Comparison of ENCODE assay signal across 10 mouse cellular contexts in genomic region chr8:105727397-105728124, GRCm38 (mm10). TPM values are rescaled to one million over a fixed set of nuclear protein-coding genes. Genes with fewer than 3 reads are reported as not detected.
A peak's percentile ranks its signal among the peaks of the same experiment; 100 is the strongest.
DNase-seq lines count a peak whose midpoint lies in the region; ATAC-seq lines count a peak whose summit lies in the region.
"Had no signal": no experiment of that assay in that cellular context is flagged by ENCODE, and none has a peak within 500 bp of the region (broad histone marks: within the 10 kb centered on the region; RNA-seq: fewer than 3 reads in every experiment).

No protein-coding gene starts in this region.

- no peak overlapping the region for H3K4me3 ChIP-seq in heart, embryonic 11.5 days (ENCODE audit: low read depth, low read length)
- no peak overlapping the region for H3K4me3 ChIP-seq in limb, embryonic 10.5 days
- no peak overlapping the region for H3K4me3 ChIP-seq in hindbrain, embryonic 11.5 days (ENCODE audit: low read depth, low read length)

- no peak overlapping the region; the same call in 1 of the 2 replicates for H3K9ac ChIP-seq in heart, embryonic 11.5 days (ENCODE audit: low read depth, low read length)
- no peak overlapping the region for H3K9ac ChIP-seq in hindbrain, embryonic 11.5 days (ENCODE audit: low read depth, low read length)

- no peaks in the 10 kb centered on the region; the same call in none of the 2 replicates for H3K36me3 ChIP-seq in heart, embryonic 11.5 days (ENCODE audit: control insufficient read depth, insufficient read depth, low read length)
- H3K36me3 ChIP-seq in limb, embryonic 10.5 days, result peaks cover 47% of the 10 kb centered on the region
- no peaks in the 10 kb centered on the region for H3K36me3 ChIP-seq in hindbrain, embryonic 11.5 days (ENCODE audit: control insufficient read depth, insufficient read depth, low read length)

- H3K9me3 ChIP-seq in heart, embryonic 11.5 days (replicated peaks; ENCODE audit: control insufficient read depth, low read length), result no peaks in the 10 kb centered on the region
- H3K9me3 ChIP-seq in limb, embryonic 10.5 days (replicated peaks), result no peaks in the 10 kb centered on the region
- no peaks in the 10 kb centered on the region for H3K9me3 ChIP-seq in hindbrain, embryonic 11.5 days (ENCODE audit: control insufficient read depth, low read length)

- H3K4me2 ChIP-seq in heart, embryonic 11.5 days, result no peak overlapping the region
- no peak overlapping the region for H3K4me2 ChIP-seq in hindbrain, embryonic 11.5 days (replicated peaks; ENCODE audit: low read depth, low read length)

- H3K27ac ChIP-seq in heart, embryonic 11.5 days (ENCODE audit: low read depth, low read length), result peak overlapping the region; percentile 48
- H3K27ac ChIP-seq in limb, embryonic 10.5 days, result 0 out of 2 replicates have a peak overlapping the region, but pooled peaks have one; percentile 14
- H3K27ac ChIP-seq in hindbrain, embryonic 11.5 days (ENCODE audit: low read depth, low read length), result no peak overlapping the region

- H3K4me1 ChIP-seq in heart, embryonic 11.5 days (ENCODE audit: control insufficient read depth, insufficient read depth, low read length), result no peaks in the 10 kb centered on the region
- no peaks in the 10 kb centered on the region for H3K4me1 ChIP-seq in limb, embryonic 10.5 days
- H3K4me1 ChIP-seq in hindbrain, embryonic 11.5 days (replicated peaks; ENCODE audit: control insufficient read depth, insufficient read depth, low read length), result no peaks in the 10 kb centered on the region

- ATAC-seq in heart, embryonic 11.5 days (replicated peaks; ENCODE audit: insufficient number of reproducible peaks, low FRiP score, low TSS enrichment), result peak; percentile 68
- no peak for ATAC-seq in cerebellum, adult (ENCODE audit: insufficient number of reproducible peaks, low FRiP score, low TSS enrichment)
- ATAC-seq in hindbrain, embryonic 11.5 days (ENCODE audit: low FRiP score), result no peak

- 73% methylated on average over 18 of the region's 18 CpGs for whole genome bisulfite sequencing in heart, embryonic 11.5 days (ENCODE audit: insufficient replicate concordance)
- 83% methylated on average over 18 of the region's 18 CpGs for WGBS in limb, embryonic 10.5 days
- 86% methylated on average over 18 of the region's 18 CpGs for WGBS in hindbrain, embryonic 11.5 days

- H3K27me3 ChIP-seq in heart, embryonic 11.5 days (ENCODE audit: control insufficient read depth, insufficient read depth, low read length), result no peaks in the 10 kb centered on the region
- no peaks in the 10 kb centered on the region for H3K27me3 ChIP-seq in limb, embryonic 10.5 days (ENCODE audit: low read depth, poor library complexity, severe bottlenecking)
- H3K27me3 ChIP-seq in hindbrain, embryonic 11.5 days (ENCODE audit: control insufficient read depth, insufficient read depth, low read length), result no peaks in the 10 kb centered on the region

- DNase-seq in thymus, postnatal 14 days, result peak; percentile 41
- DNase-seq in thymus, adult 18-20 months, result no peak
- DNase-seq in limb, embryonic 10.5 days (ENCODE audit: low spot score), result no peak
- DNase-seq in naive thymus-derived CD4-positive, alpha-beta T cell, adult 2 months (ENCODE audit: low read depth), result peak; percentile 66
- DNase-seq in hindbrain, embryonic 11.5 days (ENCODE audit: low spot score), result no peak
- DNase-seq in yolk sac, embryonic 10.5 days (ENCODE audit: low spot score), result no peak

RNA-seq across cellular contexts. Expression of gene Enkd1, which starts 19.6 kb away (rescaled TPM):
- 13.3 and 16.9 TPM in 2 replicates for polyA plus RNA-seq in heart, embryonic 11.5 days (2014; fragmentation: Nextera tagmentation; extraction: Ambion mirVana)
- 47.0 and 56.0 TPM in 2 replicates for polyA plus RNA-seq in limb, embryonic 10.5 days (2016; fragmentation: Nextera tagmentation; extraction: Ambion mirVana)
- polyA plus RNA-seq in hindbrain, embryonic 11.5 days (2014; fragmentation: Nextera tagmentation; extraction: Ambion mirVana), result 26.4 and 27.9 TPM in 2 replicates

RNA-seq across cellular contexts. Expression of gene 4933405L10Rik, which starts 20.1 kb away (rescaled TPM):
- polyA plus RNA-seq in heart, embryonic 11.5 days (2014; fragmentation: Nextera tagmentation; extraction: Ambion mirVana), result 0.13 TPM in 1 of 2 replicates, not detected in the other
- polyA plus RNA-seq in limb, embryonic 10.5 days (2016; fragmentation: Nextera tagmentation; extraction: Ambion mirVana), result not detected in 2 replicates
- 0.31 TPM in 1 of 2 replicates, not detected in the other for polyA plus RNA-seq in hindbrain, embryonic 11.5 days (2014; fragmentation: Nextera tagmentation; extraction: Ambion mirVana)
- polyA plus RNA-seq: brain, embryonic 14.5 days; neural tube, embryonic 11.5 days had no signal

RNA-seq across cellular contexts. Expression of gene Pard6a, which starts 26.6 kb away (rescaled TPM):
- polyA plus RNA-seq in heart, embryonic 11.5 days (2014; fragmentation: Nextera tagmentation; extraction: Ambion mirVana), result 10.9 and 14.2 TPM in 2 replicates
- 11.8 and 12.2 TPM in 2 replicates for polyA plus RNA-seq in limb, embryonic 10.5 days (2016; fragmentation: Nextera tagmentation; extraction: Ambion mirVana)
- 25.9 and 26.8 TPM in 2 replicates for polyA plus RNA-seq in hindbrain, embryonic 11.5 days (2014; fragmentation: Nextera tagmentation; extraction: Ambion mirVana)

RNA-seq across cellular contexts. Expression of gene Acd, which starts 26.7 kb away (rescaled TPM):
- 39.3 and 41.5 TPM in 2 replicates for polyA plus RNA-seq in heart, embryonic 11.5 days (2014; fragmentation: Nextera tagmentation; extraction: Ambion mirVana)
- 66.1 and 74.3 TPM in 2 replicates for polyA plus RNA-seq in limb, embryonic 10.5 days (2016; fragmentation: Nextera tagmentation; extraction: Ambion mirVana)
- polyA plus RNA-seq in hindbrain, embryonic 11.5 days (2014; fragmentation: Nextera tagmentation; extraction: Ambion mirVana), result 70.0 and 74.1 TPM in 2 replicates

RNA-seq across cellular contexts. Expression of gene Gfod2, which starts 30.9 kb away (rescaled TPM):
- polyA plus RNA-seq in heart, embryonic 11.5 days (2014; fragmentation: Nextera tagmentation; extraction: Ambion mirVana), result 8.0 and 10.9 TPM in 2 replicates
- 25.4 and 29.8 TPM in 2 replicates for polyA plus RNA-seq in limb, embryonic 10.5 days (2016; fragmentation: Nextera tagmentation; extraction: Ambion mirVana)
- polyA plus RNA-seq in hindbrain, embryonic 11.5 days (2014; fragmentation: Nextera tagmentation; extraction: Ambion mirVana), result 38.3 and 41.6 TPM in 2 replicates

Comparison
In these comparisons a context has a peak if more than half of its experiments do, and no peak if none do; other contexts are left out.
1. DNase-seq: peak in thymus, postnatal 14 days (single experiment) and naive thymus-derived CD4-positive, alpha-beta T cell, adult 2 months (single experiment); none in thymus, adult 18-20 months (0 of 2), limb, embryonic 10.5 days (single experiment), hindbrain, embryonic 11.5 days (single experiment) and yolk sac, embryonic 10.5 days (single experiment).